Mouse (Mus musculus): ENCODE data around the gene 4930519G04Rik.
"Not testable (repeated sequence)": the region's sequence is repeated elsewhere in the genome, so short reads cannot be mapped to it uniquely, and the experiment has no call there.

The 4930519G04Rik gene

GRCm38 (mm10) chr5:114853364-114853763, at the start of gene 4930519G04Rik:
TSS of gene 4930519G04Rik (plus strand) at chr5:114853664.
- not testable (repeated sequence) for DNase-seq

- DNase-seq: no peak
Observed at GRCm38 (mm10) chr5:114804335-114804734, 49.1 kb upstream of the 4930519G04Rik start.

GRCm38 (mm10) chr5:114804958-114805357, 48.5 kb upstream of the 4930519G04Rik start:
- peak; percentile 55 for DNase-seq

GRCm38 (mm10) chr5:114805436-114806350, 47.8 kb upstream of the 4930519G04Rik start:
- no peak for DNase-seq

- no peak for DNase-seq
Observed at GRCm38 (mm10) chr5:114806636-114807035, 46.8 kb upstream of the 4930519G04Rik start.

GRCm38 (mm10) chr5:114807063-114807462, 46.4 kb upstream of the 4930519G04Rik start:
- DNase-seq: peak; percentile 52

GRCm38 (mm10) chr5:114807468-114807867, 46.0 kb upstream of the 4930519G04Rik start:
- DNase-seq: peak; percentile 73

GRCm38 (mm10) chr5:114807893-114808292, 45.6 kb upstream of the 4930519G04Rik start:
- no peak for DNase-seq

GRCm38 (mm10) chr5:114808385-114808784, 45.1 kb upstream of the 4930519G04Rik start:
- DNase-seq: peak; percentile 65

- no peak for DNase-seq
Observed at GRCm38 (mm10) chr5:114809181-114809756, 44.2 kb upstream of the 4930519G04Rik start.

- DNase-seq: no peak
Observed at GRCm38 (mm10) chr5:114809826-114810225, 43.6 kb upstream of the 4930519G04Rik start.

- peak; percentile 89 for DNase-seq
Observed at GRCm38 (mm10) chr5:114813525-114814181, 39.8 kb upstream of the 4930519G04Rik start.

- no peak for DNase-seq
Observed at GRCm38 (mm10) chr5:114816599-114816998, 36.9 kb upstream of the 4930519G04Rik start.

GRCm38 (mm10) chr5:114818124-114818523, 35.3 kb upstream of the 4930519G04Rik start:
- DNase-seq: peak; percentile 57

- DNase-seq: peak; percentile 86
Observed at GRCm38 (mm10) chr5:114822796-114823688, 30.4 kb upstream of the 4930519G04Rik start, which contains the start of gene 1500011B03Rik. TSS of gene 1500011B03Rik (minus strand) at chr5:114823468.

GRCm38 (mm10) chr5:114824197-114824596, 29.3 kb upstream of the 4930519G04Rik start:
- DNase-seq: peak; percentile 56

- peak; percentile 97 for DNase-seq
Observed at GRCm38 (mm10) chr5:114825978-114826691, 27.3 kb upstream of the 4930519G04Rik start.

GRCm38 (mm10) chr5:114827427-114827826, 26.0 kb upstream of the 4930519G04Rik start:
- no peak for DNase-seq

GRCm38 (mm10) chr5:114829740-114830139, 23.7 kb upstream of the 4930519G04Rik start:
- no peak for DNase-seq

GRCm38 (mm10) chr5:114836886-114837285, 16.6 kb upstream of the 4930519G04Rik start:
- DNase-seq: peak; percentile 18

GRCm38 (mm10) chr5:114840481-114840880, 13.0 kb upstream of the 4930519G04Rik start:
- not testable (repeated sequence) for DNase-seq

Measured in liver (tissue).